In the genomic region with DNA sequence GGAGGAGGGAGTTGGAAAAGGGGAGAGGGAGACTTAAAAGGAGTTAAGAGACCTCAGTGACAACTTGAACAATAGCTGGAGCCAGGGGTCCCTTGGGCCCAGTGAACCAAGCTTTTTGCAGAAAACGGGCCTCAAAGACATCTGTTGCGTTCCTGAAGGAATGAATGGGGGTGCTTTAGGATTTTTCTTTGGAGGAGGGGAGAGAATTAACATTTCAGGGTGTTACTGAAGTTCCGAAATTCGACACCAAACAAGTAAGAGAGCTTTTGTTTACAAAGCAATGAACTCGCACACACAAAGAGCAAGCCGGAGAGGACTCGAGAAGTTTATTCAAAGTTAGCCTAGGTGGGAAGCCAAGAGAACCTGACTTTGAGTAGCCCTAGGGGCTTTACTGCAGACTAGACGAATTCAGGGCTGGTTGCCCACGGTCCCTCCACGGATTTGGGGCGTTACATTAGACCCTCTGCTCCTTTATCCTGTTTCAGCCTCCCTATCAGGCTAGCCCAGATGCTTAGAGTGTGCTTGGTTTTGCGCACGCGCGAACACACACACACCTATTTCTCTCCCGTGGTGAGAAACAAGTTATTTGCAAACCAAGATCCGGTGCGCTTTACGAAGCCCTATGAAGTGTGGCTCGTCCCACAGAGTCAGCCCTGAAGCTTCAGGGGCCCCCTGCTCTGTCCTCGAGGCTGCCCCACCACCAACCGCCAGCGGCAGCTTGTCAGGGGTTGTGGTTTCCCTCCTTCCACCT, we compare ENCODE assay signal across 7 mouse cellular contexts. TPM values are rescaled to one million over a fixed set of nuclear protein-coding genes. Genes with fewer than 3 reads are reported as not detected.
DNase-seq lines count a peak whose midpoint lies in the region; ATAC-seq and TF ChIP-seq lines count a peak whose summit lies in the region.

No protein-coding gene starts in this region.

- peak overlapping the region; percentile 82 for H3K9ac ChIP-seq in ES-E14 (ENCODE audit: insufficient read depth, low read depth, low read length, poor library complexity, severe bottlenecking)
- peak overlapping the region; percentile 97 for H3K9ac ChIP-seq in heart, embryonic 16.5 days (ENCODE audit: low read length)
- H3K9ac ChIP-seq in limb, embryonic 13.5 days: peak overlapping the region; percentile 99

- 6% methylated on average over 23 of the region's 23 CpGs for WGBS in heart, embryonic 16.5 days
- 1% methylated on average over 23 of the region's 23 CpGs for WGBS in limb, embryonic 13.5 days

- peaks cover 0 to 7% of the 10 kb centered on the region in 2 experiments; a peak in 1 of 4 replicates for H3K4me1 ChIP-seq in ES-E14 (ENCODE audit: control insufficient read depth in 2 of 2, insufficient read depth in 2 of 2, low read length in 2 of 2, poor library complexity in 1 of 2)
- peaks cover 10% of the 10 kb centered on the region for H3K4me1 ChIP-seq in brown adipose tissue, adult 24 weeks (ENCODE audit: control insufficient read depth, insufficient read depth, insufficient read length, low read length)
- peaks cover 35% of the 10 kb centered on the region for H3K4me1 ChIP-seq in heart, embryonic 16.5 days (ENCODE audit: control insufficient read depth, insufficient read depth, low read length)
- peaks cover 42% of the 10 kb centered on the region for H3K4me1 ChIP-seq in limb, embryonic 13.5 days

- no peak for DNase-seq in ES-E14 (ENCODE audit: low read depth, low spot score)
- DNase-seq in naive thymus-derived CD4-positive, alpha-beta T cell, adult 2 months (ENCODE audit: low read depth): peak; percentile 90
- DNase-seq in thymus, postnatal 36 days: peak; percentile 79 to 87
- DNase-seq in urinary bladder, postnatal 4 days (ENCODE audit: low spot score in 2 of 2): no peak

- H3K4me3 ChIP-seq in ES-E14 (ENCODE audit: insufficient read depth in 1 of 2, low read depth in 1 of 2, low read length in 2 of 2, poor library complexity in 1 of 2, severe bottlenecking in 1 of 2): peak overlapping the region; percentile 74 to 75
- H3K4me3 ChIP-seq in brown adipose tissue, adult 24 weeks (ENCODE audit: insufficient read depth, low read depth, low read length): peak overlapping the region; percentile 87
- peak overlapping the region; percentile 93 for H3K4me3 ChIP-seq in heart, embryonic 16.5 days (ENCODE audit: low read length)
- H3K4me3 ChIP-seq in limb, embryonic 13.5 days: peak overlapping the region; percentile 92

- no peaks in the 10 kb centered on the region for H3K9me3 ChIP-seq in ES-E14 (ENCODE audit: control insufficient read depth, insufficient read depth, low read depth, low read length)
- H3K9me3 ChIP-seq in heart, embryonic 16.5 days (replicated peaks; ENCODE audit: control insufficient read depth, low read length): peaks cover 6% of the 10 kb centered on the region
- peaks cover 5% of the 10 kb centered on the region; the same call in 1 of the 2 replicates for H3K9me3 ChIP-seq in limb, embryonic 13.5 days

- no peak overlapping the region for H3K27ac ChIP-seq in ES-E14 (ENCODE audit: insufficient read depth, low read depth, low read length, poor library complexity, severe bottlenecking)
- peak overlapping the region; percentile 54 for H3K27ac ChIP-seq in brown adipose tissue, adult 24 weeks (replicated peaks; ENCODE audit: low read depth, low read length)
- peak overlapping the region; percentile 97 for H3K27ac ChIP-seq in heart, embryonic 16.5 days (ENCODE audit: low read length)
- peak overlapping the region; percentile 98 for H3K27ac ChIP-seq in limb, embryonic 13.5 days

- ATAC-seq in heart, embryonic 16.5 days (replicated peaks; ENCODE audit: extremely low read depth, insufficient read depth, low FRiP score): no peak; the same call in 1 of the 2 replicates
- ATAC-seq in limb, embryonic 13.5 days (ENCODE audit: low FRiP score, low read depth): peak; percentile 9; the same call in 1 of the 2 replicates

- peaks cover 2% of the 10 kb centered on the region; the same call in 1 of the 2 replicates for H3K36me3 ChIP-seq in ES-E14 (ENCODE audit: control insufficient read depth, insufficient read depth, low read length, poor library complexity, severe bottlenecking)
- H3K36me3 ChIP-seq in heart, embryonic 16.5 days (ENCODE audit: control insufficient read depth, insufficient read depth): no peaks in the 10 kb centered on the region
- H3K36me3 ChIP-seq in limb, embryonic 13.5 days: no peaks in the 10 kb centered on the region

- in situ Hi-C loops in ES-E14 (cut with MboI; ENCODE audit: low sequenced_read_pairs in 2 of 2, unreplicated experiment in 2 of 2): no loop called here

- peak overlapping the region; percentile 89 for H3K4me2 ChIP-seq in heart, embryonic 16.5 days (ENCODE audit: low read depth, low read length)
- peak overlapping the region; percentile 95 for H3K4me2 ChIP-seq in limb, embryonic 13.5 days (replicated peaks)

- H3K27me3 ChIP-seq in heart, embryonic 16.5 days (ENCODE audit: control insufficient read depth, insufficient read depth, low read length): no peaks in the 10 kb centered on the region
- no peaks in the 10 kb centered on the region for H3K27me3 ChIP-seq in limb, embryonic 13.5 days

TF ChIP-seq in ES-E14, 5 proteins besides CTCF, POLR2A, EP300 and RAD21:
- no peak for TF ChIP-seq ZNF384 (IDR thresholded peaks at IDR 0.05; ENCODE audit: low read depth, low read length)
- TF ChIP-seq ZC3H11A (IDR thresholded peaks at IDR 0.05; ENCODE audit: borderline replicate concordance, low read depth, low read length): no peak
- TF ChIP-seq HCFC1 (IDR thresholded peaks at IDR 0.05; ENCODE audit: borderline replicate concordance, insufficient read depth, low read length): no peak
- no peak for TF ChIP-seq MAFK (IDR thresholded peaks at IDR 0.05; ENCODE audit: insufficient read depth, low read depth, low read length)
- no peak for TF ChIP-seq CHD2 (IDR thresholded peaks at IDR 0.05; ENCODE audit: low read depth, low read length)

RNA-seq across cellular contexts. Expression of a gene that starts 1.0 kb away (rescaled TPM):
- 11.6 and 15.2 TPM in 2 replicates for total RNA-seq in ES-E14 (2012; rRNA removed)
- 6.3 and 10.3 TPM in 2 replicates for polyA plus RNA-seq in brown adipose tissue, adult 24 weeks (2012; ENCODE audit: insufficient read depth, insufficient read length, missing spikeins)
- polyA plus RNA-seq in heart, embryonic 16.5 days (2015; fragmentation: Nextera tagmentation; extraction: Ambion mirVana): 12.5 and 13.7 TPM in 2 replicates
- 33.8 and 34.8 TPM in 2 replicates for polyA plus RNA-seq in limb, embryonic 13.5 days (2015; fragmentation: Nextera tagmentation; extraction: Ambion mirVana)

Comparison
In these comparisons a context has a peak if more than half of its experiments do, and no peak if none do; other contexts are left out.
1. DNase-seq: peak in naive thymus-derived CD4-positive, alpha-beta T cell, adult 2 months (single experiment) and thymus, postnatal 36 days (2 of 2); none in ES-E14 (single experiment) and urinary bladder, postnatal 4 days (0 of 2).
2. Peak in every context shown above with its lines, with median percentiles within 50 percentile points of each other: H3K4me3 ChIP-seq and H3K9ac ChIP-seq.